Mouse (Mus musculus) forebrain, embryonic 12.5 days (tissue): ENCODE measurements around the gene Mri1. TPM values are rescaled to one million over a fixed set of nuclear protein-coding genes. Genes with fewer than 3 reads are reported as not detected.

ENCODE experiments used
- ATAC-seq: fragments of 200-750 bp; cut with Nextera tagmentation; 2 replicates; pipeline ENCODE4 v1.8.0; 2017; ENCODE audit warnings: moderate TSS enrichment; ENCODE audit not compliant: low FRiP score
- H3K27ac ChIP-seq: fragments of 300-500 bp; sonication (generic); 2 replicates; pipeline ENCODE4 v1.5.1; 2016; ENCODE audit warnings: mild to moderate bottlenecking
- H3K27me3 ChIP-seq: fragments of 300-500 bp; sonication (generic); 2 replicates; pipeline ENCODE4 v1.6.1; 2016; ENCODE audit warnings: mild to moderate bottlenecking
- H3K36me3 ChIP-seq: fragments of 300-500 bp; sonication (generic); replicated peaks from 2 replicates; pipeline ENCODE4 v1.6.1; 2016; ENCODE audit warnings: mild to moderate bottlenecking
- H3K4me1 ChIP-seq: fragments of 300-500 bp; sonication (generic); 2 replicates; pipeline ENCODE4 v1.6.1; 2016
- H3K4me2 ChIP-seq: fragments of 300-500 bp; sonication (generic); 2 replicates; pipeline ENCODE4 v1.6.1; 2016; ENCODE audit warnings: mild to moderate bottlenecking, moderate library complexity
- H3K4me3 ChIP-seq: fragments of 300-500 bp; sonication (generic); replicated peaks from 2 replicates; pipeline ENCODE4 v1.5.1; 2016; ENCODE audit warnings: mild to moderate bottlenecking
- H3K9ac ChIP-seq: fragments of 300-500 bp; sonication (generic); 2 replicates; pipeline ENCODE4 v1.6.1; 2016; ENCODE audit warnings: mild to moderate bottlenecking
- H3K9me3 ChIP-seq: fragments of 300-500 bp; sonication (generic); 2 replicates; pipeline ENCODE4 v1.6.1; 2016
- WGBS: fragments of 180-500 bp; shearing (Covaris S2); methylation state at CpG from one replicate; pipeline ENCODE4 v1.1.7; 2016; 5-methylcytosine and 5-hydroxymethylcytosine counted together
- polyA plus RNA-seq: library from polyadenylated mRNA; unstranded; fragments of >200 nt; fragmentation: Nextera tagmentation; extraction: Ambion mirVana; gene quantifications from 2 replicates; pipeline ENCODE4 v1.2.1, GENCODE M21; 2016

Gene Mri1
- polyA plus RNA-seq, 1 experiment from 2014 or later = 60.1 TPM

DNA sequence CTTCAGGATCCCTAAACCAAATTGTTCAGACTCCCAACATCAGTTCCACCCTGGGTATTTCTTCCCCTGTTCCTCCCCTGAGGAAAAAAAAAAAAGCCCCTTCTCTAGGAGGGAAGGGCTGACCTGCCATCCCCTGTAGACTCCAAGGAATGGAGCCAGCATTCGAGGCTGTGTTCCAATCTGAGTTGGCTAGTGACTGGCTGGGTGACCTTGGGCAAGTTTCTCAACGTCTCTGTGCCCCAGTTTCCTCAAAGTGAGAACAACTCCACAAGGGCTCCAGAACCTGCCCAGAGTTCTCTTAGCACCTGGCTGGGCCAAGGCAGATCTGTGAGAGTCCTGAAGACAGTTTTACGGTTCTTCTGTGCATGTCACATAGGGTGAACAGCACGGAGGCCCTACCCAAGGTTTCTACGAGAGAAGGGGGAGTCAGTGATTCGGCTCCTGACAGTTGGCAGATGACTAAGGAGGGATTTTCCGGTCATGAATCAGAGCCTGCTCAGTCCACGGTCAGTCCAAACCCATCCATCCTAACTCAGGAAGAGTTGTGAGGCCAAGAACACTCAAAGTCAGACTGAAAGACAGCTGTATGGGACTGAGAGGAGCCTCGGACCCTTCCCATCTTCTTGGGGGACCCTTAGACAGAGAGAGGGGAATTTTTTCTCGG, 21.2 kb downstream of the Mri1 start:
- no peaks in the 10 kb centered on the region for H3K27me3 ChIP-seq
- WGBS = 43% methylated on average over 10 of the region's 10 CpGs
- H3K9me3 ChIP-seq = no peaks in the 10 kb centered on the region
- peak overlapping the region; percentile 79 for H3K4me2 ChIP-seq
- peak overlapping the region; percentile 96 for H3K9ac ChIP-seq
- H3K4me1 ChIP-seq = peaks cover 37% of the 10 kb centered on the region
- peak overlapping the region; percentile 72; the same call in 1 of the 2 replicates for H3K27ac ChIP-seq
- H3K36me3 ChIP-seq = peaks cover 40% of the 10 kb centered on the region
- ATAC-seq = no peak
- H3K4me3 ChIP-seq = peak overlapping the region; percentile 75

DNA sequence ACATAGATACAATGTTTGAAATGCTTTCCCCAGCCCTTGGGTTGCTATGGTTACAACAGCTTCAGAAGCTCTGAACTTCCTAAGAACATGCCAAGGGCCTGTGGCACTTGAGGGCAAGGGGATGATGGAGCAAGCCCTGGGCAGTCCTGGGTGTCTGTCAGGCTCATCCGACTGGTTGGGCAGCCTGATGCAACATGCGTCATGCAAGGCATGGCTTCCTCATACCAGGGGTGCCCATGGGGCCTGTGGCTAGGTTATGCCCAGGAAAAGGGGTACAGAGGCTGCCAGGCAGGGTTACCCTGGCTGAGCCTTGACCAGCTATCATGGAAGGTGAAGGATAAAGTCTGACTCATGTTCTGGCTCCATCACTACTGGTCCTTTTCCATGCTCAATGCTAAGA, 24.1 kb downstream of the Mri1 start:
- H3K27me3 ChIP-seq = no peaks in the 10 kb centered on the region
- no peaks in the 10 kb centered on the region for H3K9me3 ChIP-seq
- peaks cover 36% of the 10 kb centered on the region for H3K4me1 ChIP-seq
- WGBS = 94% methylated on average over 2 of the region's 2 CpGs
- no peak overlapping the region for H3K4me2 ChIP-seq
- H3K4me3 ChIP-seq = no peak overlapping the region
- H3K36me3 ChIP-seq = peaks cover 69% of the 10 kb centered on the region
- no peak overlapping the region for H3K27ac ChIP-seq
- no peak overlapping the region for H3K9ac ChIP-seq
- ATAC-seq = no peak

DNA sequence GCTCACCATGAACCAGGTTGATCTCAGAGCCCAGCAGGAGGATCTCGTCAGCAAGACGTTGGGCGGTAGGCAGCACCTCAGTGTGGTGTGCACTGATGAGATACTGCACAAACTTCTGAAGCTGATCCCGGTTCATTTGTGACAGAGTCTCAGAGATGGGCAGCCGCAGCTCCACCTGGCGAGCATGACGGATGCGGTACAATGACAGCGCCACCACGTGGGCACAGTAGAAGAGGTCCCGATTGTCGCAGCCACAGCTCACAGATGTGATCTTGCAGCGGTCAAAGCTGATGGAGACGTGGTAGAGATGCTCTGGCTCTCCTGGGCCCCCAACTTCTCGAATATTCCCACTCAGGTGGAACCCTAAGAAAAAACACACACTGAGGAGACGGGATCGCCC, 26.4 kb downstream of the Mri1 start:
- no peak overlapping the region for H3K4me3 ChIP-seq
- no peak overlapping the region for H3K9ac ChIP-seq
- ATAC-seq = no peak
- H3K4me1 ChIP-seq = peaks cover 25% of the 10 kb centered on the region
- no peaks in the 10 kb centered on the region for H3K9me3 ChIP-seq
- peaks cover 92% of the 10 kb centered on the region for H3K36me3 ChIP-seq
- no peak overlapping the region for H3K27ac ChIP-seq
- no peaks in the 10 kb centered on the region for H3K27me3 ChIP-seq
- H3K4me2 ChIP-seq = no peak overlapping the region
- WGBS = 80% methylated on average over 17 of the region's 17 CpGs

DNA sequence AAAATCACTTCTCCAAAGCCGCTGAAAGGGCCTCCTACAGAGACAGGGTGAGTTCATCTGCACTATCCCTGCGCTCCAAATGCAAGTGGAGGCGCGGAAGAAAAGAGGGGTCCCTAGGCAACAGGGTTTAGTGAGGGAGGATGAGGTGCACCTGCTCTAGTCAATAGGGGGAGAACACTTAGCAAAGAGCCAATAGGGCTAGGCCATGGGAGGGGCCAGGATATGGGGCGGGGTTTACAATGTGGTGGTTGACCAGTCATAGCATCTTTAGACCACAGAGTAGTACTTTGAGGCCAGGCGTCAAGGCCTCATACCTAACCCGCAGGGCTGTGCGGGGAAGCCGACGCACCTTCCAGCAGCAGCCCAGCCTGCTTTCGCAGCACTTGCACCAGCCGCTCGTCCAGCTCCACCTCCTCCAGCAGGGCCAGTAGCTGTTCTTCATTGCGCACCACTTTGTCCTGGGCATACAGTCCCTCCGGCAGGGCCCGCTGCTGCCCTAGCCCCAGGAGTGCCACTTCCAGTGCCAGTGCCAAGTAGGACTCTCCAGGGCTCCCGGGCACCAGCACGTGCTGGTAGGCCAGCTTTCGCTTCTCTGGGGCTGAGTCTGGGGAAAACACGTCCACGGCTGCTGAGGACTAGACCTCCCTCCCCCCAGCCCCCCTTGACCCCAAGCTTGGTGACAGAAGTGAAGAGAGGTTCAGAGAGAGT, 33.6 kb downstream of the Mri1 start:
- Histone ChIP-seq H3K4me1 (no peaks in the 10 kb centered on the region), H3K9ac (no peak overlapping the region), H3K27me3 (no peaks in the 10 kb centered on the region), H3K4me2 (no peak overlapping the region), H3K9me3 (no peaks in the 10 kb centered on the region), H3K36me3 (peaks cover 97% of the 10 kb centered on the region), H3K27ac (no peak overlapping the region), H3K4me3 (no peak overlapping the region)
- ATAC-seq = 0 out of 2 replicates have a peak, but pooled peaks have one; percentile 27
- WGBS = 78% methylated on average over 21 of the region's 21 CpGs

DNA sequence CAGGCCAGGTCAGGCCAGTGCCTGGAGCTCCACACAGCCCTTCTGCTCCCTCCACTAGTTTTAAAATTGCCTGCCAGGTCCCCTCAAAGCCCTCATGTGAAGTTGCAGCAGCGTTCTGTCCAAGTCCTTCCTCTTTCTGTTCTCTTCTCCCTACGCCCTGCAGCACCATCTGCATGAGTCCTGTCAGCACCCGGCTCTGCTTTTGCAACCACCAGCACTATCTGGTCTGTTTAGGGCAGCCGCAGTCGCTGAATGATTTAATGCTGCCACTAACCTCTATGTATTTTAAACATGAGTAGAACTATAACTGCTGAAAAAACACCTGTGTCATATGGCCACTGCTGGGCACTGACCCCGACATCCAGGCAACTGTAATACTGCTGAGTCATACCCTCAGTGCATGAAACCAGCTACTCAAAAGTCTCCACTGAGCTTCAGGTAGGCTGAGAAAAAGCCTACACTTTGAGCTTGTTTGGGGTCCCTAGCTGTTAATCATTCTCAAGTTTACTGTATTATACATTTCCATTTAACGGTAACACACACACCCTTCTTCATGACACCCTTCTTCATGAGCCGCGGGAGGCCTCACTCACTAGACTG, 34.5 kb downstream of the Mri1 start:
- no peaks in the 10 kb centered on the region for H3K4me1 ChIP-seq
- H3K9ac ChIP-seq = no peak overlapping the region
- H3K36me3 ChIP-seq = peaks cover 97% of the 10 kb centered on the region
- no peak overlapping the region for H3K4me3 ChIP-seq
- no peaks in the 10 kb centered on the region for H3K9me3 ChIP-seq
- no peak overlapping the region for H3K4me2 ChIP-seq
- ATAC-seq = no peak
- H3K27ac ChIP-seq = no peak overlapping the region
- WGBS = 95% methylated on average over 9 of the region's 9 CpGs
- H3K27me3 ChIP-seq = no peaks in the 10 kb centered on the region

DNA sequence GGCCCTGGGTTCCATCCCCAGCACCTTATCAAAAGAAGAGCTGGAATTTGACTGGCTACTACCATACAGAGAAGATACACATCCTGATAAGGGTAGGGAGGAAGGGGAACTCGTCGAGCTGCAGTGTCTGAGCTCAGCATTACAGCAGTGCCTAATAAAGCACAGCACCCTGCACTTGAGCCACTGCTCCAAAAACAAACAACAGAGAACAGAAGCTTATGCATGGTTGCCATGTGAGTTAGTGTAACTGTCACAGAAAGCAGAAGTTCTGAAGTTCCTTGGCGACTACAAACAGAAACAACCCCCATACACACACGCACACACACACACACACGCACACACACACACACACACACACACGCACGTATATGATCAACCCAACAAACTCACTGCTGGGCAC, 37.0 kb downstream of the Mri1 start:
- WGBS = 85% methylated on average over 7 of the region's 7 CpGs

DNA sequence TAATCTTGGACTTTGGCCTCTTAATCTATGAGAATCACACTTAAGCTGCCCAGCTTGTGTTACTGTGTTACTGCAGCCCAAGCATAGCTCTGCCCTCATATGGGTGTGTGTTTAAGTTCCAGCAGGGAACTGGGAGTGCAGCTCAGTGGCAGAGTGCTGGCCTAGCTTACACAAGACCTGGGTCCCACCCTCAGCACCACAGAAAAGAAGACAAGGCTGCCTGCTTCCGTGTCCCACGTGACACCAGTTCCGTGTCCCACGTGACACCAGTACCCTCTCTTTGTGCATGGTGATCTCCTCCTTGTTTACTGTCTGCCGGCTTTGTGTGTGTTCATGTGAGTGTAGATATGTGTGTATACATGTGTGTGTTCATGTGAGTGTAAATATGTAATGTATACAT, 39.0 kb downstream of the Mri1 start:
- Histone ChIP-seq H3K9ac (no peak overlapping the region), H3K4me1 (no peaks in the 10 kb centered on the region), H3K4me2 (no peak overlapping the region), H3K36me3 (peaks cover 95% of the 10 kb centered on the region), H3K4me3 (no peak overlapping the region), H3K27me3 (no peaks in the 10 kb centered on the region), H3K27ac (no peak overlapping the region), H3K9me3 (no peaks in the 10 kb centered on the region)
- WGBS = 93% methylated on average over 5 of the region's 5 CpGs
- no peak for ATAC-seq

More for the DNA sequence above, 37.0 kb downstream of the Mri1 start:
- H3K36me3 ChIP-seq = peaks cover 95% of the 10 kb centered on the region
- no peak overlapping the region for H3K4me3 ChIP-seq
- H3K4me2 ChIP-seq = no peak overlapping the region
- no peak overlapping the region for H3K9ac ChIP-seq
- no peak for ATAC-seq
- H3K27me3 ChIP-seq = no peaks in the 10 kb centered on the region
- no peaks in the 10 kb centered on the region for H3K9me3 ChIP-seq
- no peaks in the 10 kb centered on the region for H3K4me1 ChIP-seq
- H3K27ac ChIP-seq = no peak overlapping the region

DNA sequence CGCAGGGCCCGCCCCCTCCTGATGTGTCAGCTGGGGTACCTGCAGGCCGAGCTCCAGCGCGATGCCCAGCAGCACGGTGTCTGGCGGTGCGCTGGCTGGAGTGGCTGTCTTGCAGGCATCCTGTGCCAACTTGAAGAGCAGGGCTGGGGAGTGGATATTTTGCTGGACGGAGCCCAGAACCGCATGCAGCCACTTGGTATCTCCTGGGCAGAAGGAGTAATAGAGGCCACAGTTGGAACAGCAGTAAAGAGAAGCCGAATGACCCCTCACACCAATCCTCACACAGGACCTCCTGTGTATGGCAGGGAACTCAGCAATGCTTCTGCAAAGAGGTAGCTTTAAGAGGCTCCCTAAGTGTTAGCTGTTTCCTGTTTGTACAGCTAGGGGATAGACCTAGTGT, 39.9 kb downstream of the Mri1 start:
- no peak overlapping the region for H3K27ac ChIP-seq
- H3K4me3 ChIP-seq = no peak overlapping the region
- no peaks in the 10 kb centered on the region for H3K27me3 ChIP-seq
- no peak for ATAC-seq
- H3K9ac ChIP-seq = no peak overlapping the region
- peaks cover 95% of the 10 kb centered on the region for H3K36me3 ChIP-seq
- WGBS = 92% methylated on average over 11 of the region's 11 CpGs
- H3K4me2 ChIP-seq = no peak overlapping the region
- H3K4me1 ChIP-seq = no peaks in the 10 kb centered on the region
- no peaks in the 10 kb centered on the region for H3K9me3 ChIP-seq

DNA sequence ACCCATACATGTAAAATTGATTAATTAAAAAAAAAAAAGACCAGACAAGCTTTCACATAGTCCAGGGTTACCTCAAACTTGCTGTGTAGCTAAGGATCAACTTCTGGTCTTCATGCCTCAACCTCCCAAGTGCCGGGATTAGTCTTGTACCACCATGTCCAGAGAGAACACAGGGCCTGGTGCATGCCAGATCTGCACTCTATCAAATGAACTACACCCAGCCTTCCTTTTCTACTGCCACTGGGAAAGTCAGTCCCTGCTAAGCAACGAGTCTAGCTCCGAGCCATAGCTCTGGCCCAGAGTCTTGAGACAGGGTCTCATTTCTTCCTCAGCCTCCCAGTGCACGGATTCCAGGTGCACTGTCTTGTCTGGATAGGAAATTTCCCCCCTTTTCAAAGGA, 43.8 kb downstream of the Mri1 start:
- peaks cover 89% of the 10 kb centered on the region for H3K36me3 ChIP-seq
- no peaks in the 10 kb centered on the region for H3K9me3 ChIP-seq
- 87% methylated on average over 4 of the region's 4 CpGs for WGBS

DNA sequence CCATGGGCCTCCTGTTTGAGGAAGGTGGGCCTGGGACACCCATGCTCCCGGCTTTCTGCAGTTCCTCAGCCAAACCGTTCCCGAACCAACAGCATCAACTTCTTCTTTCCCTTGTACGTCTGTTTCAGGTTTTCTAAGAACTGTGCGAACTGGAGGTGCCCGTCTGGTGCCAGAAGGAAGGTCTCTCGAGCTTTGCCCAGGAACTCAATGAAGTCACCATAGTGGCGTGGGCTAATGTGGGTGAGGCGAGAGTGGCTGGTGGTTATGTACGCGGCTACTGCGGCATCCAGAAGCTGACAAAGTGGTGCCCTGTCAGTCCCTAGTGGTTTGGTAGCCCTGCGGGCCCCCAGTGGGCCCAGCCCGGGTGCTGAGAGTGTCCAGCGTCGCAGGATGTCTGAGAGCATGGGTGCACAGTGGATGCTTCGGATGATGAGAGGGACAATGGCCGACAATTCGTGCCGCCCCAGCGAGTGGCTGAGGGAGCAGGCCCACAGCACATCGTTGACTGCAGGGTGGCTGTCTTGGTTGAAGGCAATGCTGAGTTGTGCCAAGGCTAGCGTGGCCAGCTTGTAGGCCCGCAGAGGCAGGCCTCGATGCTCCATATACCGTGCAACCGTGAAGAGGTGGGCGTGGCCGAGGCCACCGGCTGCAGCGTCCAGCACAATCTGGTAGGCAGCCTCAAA, 45.1 kb downstream of the Mri1 start:
- Histone ChIP-seq H3K27me3 (no peaks in the 10 kb centered on the region), H3K36me3 (peaks cover 76% of the 10 kb centered on the region), H3K27ac (no peak overlapping the region), H3K4me1 (peaks cover 29% of the 10 kb centered on the region), H3K4me2 (no peak overlapping the region), H3K4me3 (no peak overlapping the region), H3K9me3 (no peaks in the 10 kb centered on the region), H3K9ac (no peak overlapping the region)
- ATAC-seq = no peak
- WGBS = 92% methylated on average over 31 of the region's 31 CpGs

More for the DNA sequence above, 43.8 kb downstream of the Mri1 start:
- H3K27me3 ChIP-seq = no peaks in the 10 kb centered on the region
- peaks cover 23% of the 10 kb centered on the region for H3K4me1 ChIP-seq
- no peak overlapping the region for H3K9ac ChIP-seq
- ATAC-seq = no peak
- H3K4me3 ChIP-seq = no peak overlapping the region
- H3K27ac ChIP-seq = no peak overlapping the region
- no peak overlapping the region for H3K4me2 ChIP-seq

DNA sequence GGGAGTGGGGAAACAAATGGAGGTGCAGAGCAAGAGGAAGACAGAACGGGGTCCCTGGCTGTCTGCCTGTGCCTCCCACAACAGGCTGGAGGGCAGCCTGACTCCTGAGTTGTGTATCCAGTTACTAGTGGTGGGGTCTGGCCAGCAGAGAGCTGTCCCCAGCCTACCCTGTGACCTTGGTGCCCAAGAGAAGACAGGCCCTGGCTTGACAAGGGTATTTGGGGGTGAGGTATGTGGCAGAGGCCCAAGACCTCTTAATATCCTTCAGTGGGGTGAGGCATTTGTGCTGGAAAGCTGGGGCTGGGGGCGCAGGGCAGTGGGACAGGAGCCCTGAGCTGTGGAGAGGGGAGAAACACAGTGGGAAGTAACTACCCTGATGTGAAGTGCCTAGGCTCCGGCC, 45.9 kb downstream of the Mri1 start:
- no peak overlapping the region for H3K27ac ChIP-seq
- peaks cover 29% of the 10 kb centered on the region for H3K4me1 ChIP-seq
- peaks cover 70% of the 10 kb centered on the region for H3K36me3 ChIP-seq
- WGBS = 94% methylated on average over 3 of the region's 3 CpGs
- no peak overlapping the region for H3K9ac ChIP-seq
- ATAC-seq = no peak
- H3K4me2 ChIP-seq = no peak overlapping the region
- H3K27me3 ChIP-seq = no peaks in the 10 kb centered on the region
- H3K9me3 ChIP-seq = no peaks in the 10 kb centered on the region
- no peak overlapping the region for H3K4me3 ChIP-seq

DNA sequence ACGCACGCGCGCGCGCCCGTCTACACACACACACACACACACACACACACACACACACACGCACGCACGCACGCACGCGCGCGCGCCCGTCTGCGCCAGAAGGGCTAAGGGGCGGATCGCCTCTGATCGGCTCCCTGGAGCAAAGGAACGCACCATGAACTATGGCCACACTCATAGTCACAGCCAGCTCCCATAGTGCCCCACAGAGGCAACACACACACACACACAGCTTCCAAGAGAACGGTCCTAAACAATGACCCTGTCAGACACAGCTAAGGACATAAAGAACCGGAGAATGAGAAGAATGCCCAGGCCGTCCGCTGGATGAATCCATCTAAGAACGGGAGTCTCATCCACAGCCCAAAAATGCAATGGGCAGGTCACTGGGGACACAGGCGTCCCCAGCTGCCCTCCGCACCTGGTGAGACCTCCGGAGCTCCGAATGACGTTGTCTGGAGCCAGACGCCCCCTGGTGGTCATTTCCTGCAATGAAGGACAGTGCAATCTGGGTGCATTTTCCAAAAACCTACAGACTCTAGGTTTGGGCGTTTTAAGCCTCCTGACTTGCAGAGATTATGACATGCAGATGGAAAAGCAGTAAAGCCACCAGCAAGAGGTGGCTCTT, 46.8 kb downstream of the Mri1 start:
- H3K9me3 ChIP-seq = no peaks in the 10 kb centered on the region
- H3K4me3 ChIP-seq = no peak overlapping the region
- peak; percentile 52; the same call in 1 of the 2 replicates for ATAC-seq
- H3K36me3 ChIP-seq = peaks cover 61% of the 10 kb centered on the region
- H3K4me2 ChIP-seq = 0 out of 2 replicates have a peak overlapping the region, but pooled peaks have one; percentile 13
- peaks cover 29% of the 10 kb centered on the region for H3K4me1 ChIP-seq
- H3K27me3 ChIP-seq = no peaks in the 10 kb centered on the region
- no peak overlapping the region for H3K27ac ChIP-seq
- H3K9ac ChIP-seq = no peak overlapping the region
- WGBS = 52% methylated on average over 34 of the region's 34 CpGs
